Mouse (Mus musculus) A20 (cell line): ENCODE results near the gene Qpct.

ENCODE experiments used
- DNase-seq: peaks from one replicate; pipeline ENCODE4 v3.0.0-alpha.2; 2011; ENCODE audit warnings: low read depth, low spot score

Gene Qpct

GRCm38 (mm10) chr17:79071951-79072350, 20.2 kb downstream of the Qpct start:
- no peak for DNase-seq

GRCm38 (mm10) chr17:79076974-79077847, 25.5 kb downstream of the Qpct start:
- no peak for DNase-seq

- DNase-seq = no peak
Observed at GRCm38 (mm10) chr17:79077848-79078146, 26.1 kb downstream of the Qpct start.

DNA sequence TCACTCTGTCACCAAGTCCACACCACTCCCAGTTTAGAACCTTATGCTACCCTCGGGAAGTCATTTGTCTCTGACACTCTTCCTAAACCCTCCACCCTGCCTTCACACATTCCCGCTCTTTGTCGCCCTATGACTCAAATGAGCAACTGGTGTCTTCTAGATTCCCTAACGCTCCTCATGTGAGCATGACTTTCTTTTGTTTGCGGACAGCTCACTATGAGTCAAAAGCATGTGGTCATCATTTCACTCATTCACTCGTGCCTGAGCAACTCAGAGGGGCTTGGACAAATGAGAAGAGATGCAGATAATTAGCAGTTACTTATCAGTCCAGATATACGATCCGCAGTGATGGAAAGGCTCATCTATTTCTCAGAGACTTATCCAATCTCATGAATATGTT, 26.5 kb downstream of the Qpct start:
- no peak for DNase-seq

GRCm38 (mm10) chr17:79091710-79092109, 40.0 kb downstream of the Qpct start:
- no peak for DNase-seq

- DNase-seq = no peak
Observed at GRCm38 (mm10) chr17:79093286-79093975, 41.7 kb downstream of the Qpct start.

DNA sequence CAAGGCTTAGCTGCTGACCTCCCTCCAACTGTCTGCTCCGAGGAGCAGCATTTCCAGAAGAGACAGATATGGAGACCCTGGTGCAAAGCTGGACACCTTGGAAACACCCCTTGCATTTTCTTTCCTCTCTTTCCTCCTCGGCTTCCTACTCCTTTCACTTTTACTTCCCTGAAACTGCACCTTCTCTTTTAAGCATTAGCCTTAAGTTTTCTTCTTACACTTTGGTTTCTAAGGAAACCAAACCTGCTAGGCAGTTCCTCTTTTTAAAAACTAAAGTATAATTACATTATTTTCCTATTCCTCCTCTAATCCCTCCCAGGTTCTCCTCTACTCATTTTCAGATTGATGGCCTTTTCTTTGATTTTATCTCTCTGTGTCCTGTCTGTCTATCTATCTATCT, 43.9 kb downstream of the Qpct start:
- DNase-seq = peak; percentile 43

DNA sequence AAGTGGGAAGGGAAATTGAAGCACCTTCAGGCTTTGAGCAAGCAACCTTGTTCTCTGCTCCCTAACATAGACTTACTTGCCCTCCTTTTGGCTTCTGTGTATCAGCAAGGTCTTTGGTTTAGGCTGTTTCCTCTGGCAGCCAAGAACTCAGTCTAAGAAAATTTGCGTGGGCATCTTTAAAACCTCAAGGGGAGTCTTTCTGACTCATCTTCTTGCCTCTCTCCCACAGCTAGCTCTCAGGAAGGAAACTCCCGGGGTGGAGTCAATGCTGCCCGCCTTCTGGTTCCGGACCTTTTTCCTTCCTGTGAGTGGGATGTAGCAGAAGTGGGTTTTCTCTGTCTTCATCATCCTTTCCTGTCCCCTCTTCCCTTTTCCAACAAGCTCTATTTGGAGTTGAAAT, 48.2 kb downstream of the Qpct start:
- no peak for DNase-seq

DNA sequence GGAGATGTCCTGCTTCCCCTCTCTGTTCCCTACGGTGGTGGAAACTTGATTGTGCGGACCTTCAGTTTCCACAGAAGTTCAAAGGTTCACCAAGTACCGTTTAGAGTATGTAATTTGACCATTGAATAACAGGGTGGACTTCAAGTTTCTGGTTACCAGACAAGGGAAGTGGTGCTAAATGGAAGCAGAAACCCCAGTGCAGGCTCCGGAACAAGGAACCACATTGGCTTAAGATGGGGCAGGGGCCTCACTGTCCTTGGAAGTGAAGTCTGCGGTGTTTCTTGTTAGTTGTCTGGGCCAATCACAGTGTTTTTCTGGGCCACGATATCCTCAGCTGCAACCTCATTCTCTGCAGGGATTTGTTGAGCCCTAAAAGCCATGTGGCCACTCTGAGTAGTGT, 56.5 kb downstream of the Qpct start:
- no peak for DNase-seq

- no peak for DNase-seq
Observed at GRCm38 (mm10) chr17:79109576-79109975, 57.9 kb downstream of the Qpct start.

GRCm38 (mm10) chr17:79110936-79111348, 59.2 kb downstream of the Qpct start:
- peak; percentile 51 for DNase-seq

DNA sequence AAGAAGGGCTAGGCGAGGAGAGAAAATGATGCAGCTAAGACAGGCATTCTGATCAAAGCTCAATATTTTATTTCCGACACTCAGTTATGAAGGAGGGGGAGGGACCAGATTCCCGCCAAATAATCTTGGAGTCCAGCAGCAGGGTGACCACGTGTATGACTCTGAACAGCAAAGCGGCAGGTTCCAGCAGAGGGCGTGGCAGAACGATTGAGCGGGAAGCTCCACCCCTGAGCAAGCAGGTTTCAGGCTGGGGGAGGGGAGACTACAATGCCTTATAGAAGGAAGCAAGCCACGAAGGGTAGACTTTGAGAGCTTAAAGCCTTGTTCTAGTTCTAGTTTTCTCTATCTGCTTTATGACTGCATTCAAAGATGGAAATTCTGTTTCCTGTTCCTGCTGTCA, 63.5 kb downstream of the Qpct start:
- peak; percentile 13 for DNase-seq

GRCm38 (mm10) chr17:79119066-79119465, 67.4 kb downstream of the Qpct start:
- no peak for DNase-seq

- DNase-seq = no peak
Observed at GRCm38 (mm10) chr17:79120269-79120668, 68.6 kb downstream of the Qpct start.

- no peak for DNase-seq
Observed at GRCm38 (mm10) chr17:79133740-79134139, 82.0 kb downstream of the Qpct start.

GRCm38 (mm10) chr17:79135826-79136225, 84.1 kb downstream of the Qpct start:
- no peak for DNase-seq

GRCm38 (mm10) chr17:79136401-79136800, 84.7 kb downstream of the Qpct start:
- no peak for DNase-seq
